Mouse (Mus musculus): ENCODE measurements at regions not wholly inside any gene's neighbourhood (a gene's known extent, or its start where the extent isn't known, plus 50 kb on each side); places are given as distances from the start of the nearest gene placed in this dataset.

DNA sequence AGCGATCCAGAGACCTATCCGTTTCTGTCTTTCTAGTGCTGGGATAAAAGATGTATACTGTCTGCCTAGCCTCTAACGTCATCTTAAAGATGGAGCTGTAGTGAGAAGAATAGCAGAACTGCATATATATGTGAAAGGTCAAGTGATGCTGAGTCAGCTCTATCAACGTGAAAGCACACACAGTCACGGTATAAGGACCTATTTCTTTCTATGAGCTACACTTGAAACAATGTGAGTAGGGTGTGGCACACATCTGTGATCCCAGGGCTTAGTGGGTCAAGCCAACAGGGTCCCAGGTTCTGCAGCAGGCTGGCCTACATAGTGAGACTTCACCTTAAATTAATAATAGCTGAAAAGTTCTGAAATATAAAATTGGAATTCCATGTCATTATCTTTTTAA lies 106.6 kb upstream of the Zfp648 start:
- TF ChIP-seq POLR2A (IDR thresholded peaks at IDR 0.05; ENCODE audit: borderline replicate concordance, extremely low read depth, low read depth, low read length): no peak
- no peak for TF ChIP-seq CTCF (IDR thresholded peaks at IDR 0.05; ENCODE audit: insufficient read depth, low read length)
